Comparison of ENCODE assay signal across 13 mouse cellular contexts in genomic region chr7:66871520-66871919, GRCm38 (mm10). TPM values are rescaled to one million over a fixed set of nuclear protein-coding genes. Genes with fewer than 3 reads are reported as not detected.
DNase-seq lines count a peak whose midpoint lies in the region; ATAC-seq and TF ChIP-seq lines count a peak whose summit lies in the region.
"Had no signal": no experiment of that assay in that cellular context is flagged by ENCODE, and none has a peak within 500 bp of the region (broad histone marks: within the 10 kb centered on the region; RNA-seq: fewer than 3 reads in every experiment).

No protein-coding gene starts in this region.

- no peaks in the 10 kb centered on the region for H3K9me3 ChIP-seq in heart, embryonic 14.5 days (ENCODE audit: control insufficient read depth, low read length)
- 0 out of 2 replicates have a peak, but pooled peaks cover 2% of the 10 kb centered on the region for H3K9me3 ChIP-seq in heart, embryonic 11.5 days (replicated peaks; ENCODE audit: control insufficient read depth, low read length)
- no peaks in the 10 kb centered on the region for H3K9me3 ChIP-seq in lung, embryonic 14.5 days (ENCODE audit: low read depth, low read length)
- no peaks in the 10 kb centered on the region for H3K9me3 ChIP-seq in stomach, embryonic 15.5 days
- H3K9me3 ChIP-seq: liver, embryonic 15.5 days had no signal

- TF ChIP-seq CTCF in lung, embryonic 14.5 days (IDR thresholded peaks at IDR 0.05; ENCODE audit: low read depth), result no peak

- H3K27me3 ChIP-seq in heart, embryonic 14.5 days (ENCODE audit: control insufficient read depth, insufficient read depth, low read length), result no peaks in the 10 kb centered on the region
- H3K27me3 ChIP-seq in heart, embryonic 11.5 days (ENCODE audit: control insufficient read depth, insufficient read depth, low read length), result no peaks in the 10 kb centered on the region
- no peaks in the 10 kb centered on the region for H3K27me3 ChIP-seq in lung, embryonic 14.5 days (ENCODE audit: insufficient read depth, low read length)
- no peaks in the 10 kb centered on the region for H3K27me3 ChIP-seq in stomach, embryonic 15.5 days (replicated peaks)
- H3K27me3 ChIP-seq: liver, embryonic 15.5 days had no signal

- WGBS in heart, embryonic 14.5 days, result 55% methylated on average over 7 of the region's 7 CpGs
- 49% methylated on average over 7 of the region's 7 CpGs for WGBS in heart, embryonic 11.5 days (ENCODE audit: insufficient replicate concordance)
- WGBS in lung, embryonic 14.5 days, result 32% methylated on average over 7 of the region's 7 CpGs
- WGBS in stomach, embryonic 15.5 days, result 45% methylated on average over 7 of the region's 7 CpGs

- H3K4me3 ChIP-seq in heart, embryonic 14.5 days (ENCODE audit: control insufficient read depth in 1 of 2, insufficient read depth in 1 of 2, low read depth in 1 of 2, low read length in 2 of 2), result no peak overlapping the region
- no peak overlapping the region for H3K4me3 ChIP-seq in heart, embryonic 11.5 days (ENCODE audit: low read depth, low read length)
- no peak overlapping the region for H3K4me3 ChIP-seq in lung, embryonic 14.5 days (ENCODE audit: low read depth, low read length)
- no peak overlapping the region for H3K4me3 ChIP-seq in stomach, embryonic 15.5 days (replicated peaks)
- H3K4me3 ChIP-seq: liver, embryonic 15.5 days had no signal

- H3K27ac ChIP-seq in heart, embryonic 14.5 days (replicated peaks in 1 of 2; ENCODE audit: control insufficient read depth in 1 of 2, insufficient read depth in 1 of 2, low read depth in 2 of 2, low read length in 2 of 2), result peak overlapping the region; percentile 42 to 48; a peak in 3 of 4 replicates
- H3K27ac ChIP-seq in heart, embryonic 11.5 days (ENCODE audit: low read depth, low read length), result no peak overlapping the region
- peak overlapping the region; percentile 81 for H3K27ac ChIP-seq in lung, embryonic 14.5 days (ENCODE audit: low read depth)
- peak overlapping the region; percentile 82 for H3K27ac ChIP-seq in stomach, embryonic 15.5 days
- H3K27ac ChIP-seq: liver, embryonic 15.5 days had no signal

- no peak for ATAC-seq in heart, embryonic 14.5 days (ENCODE audit: insufficient number of reproducible peaks, insufficient read depth, low FRiP score, low read depth)
- no peak for ATAC-seq in heart, embryonic 11.5 days (replicated peaks; ENCODE audit: insufficient number of reproducible peaks, low FRiP score, low TSS enrichment)
- peak; percentile 81 for ATAC-seq in lung, embryonic 14.5 days (ENCODE audit: insufficient read depth)
- ATAC-seq in stomach, embryonic 15.5 days (ENCODE audit: insufficient read depth, low FRiP score, low read depth), result peak; percentile 23; the same call in 1 of the 2 replicates
- ATAC-seq: inflammation-experienced regulatory T-cells, adult 6 months had no signal

- no peaks in the 10 kb centered on the region for H3K36me3 ChIP-seq in heart, embryonic 14.5 days (ENCODE audit: control insufficient read depth, insufficient read depth, low read length)
- no peaks in the 10 kb centered on the region for H3K36me3 ChIP-seq in heart, embryonic 11.5 days (ENCODE audit: control insufficient read depth, insufficient read depth, low read length)
- no peaks in the 10 kb centered on the region for H3K36me3 ChIP-seq in lung, embryonic 14.5 days (ENCODE audit: insufficient read depth)
- no peaks in the 10 kb centered on the region for H3K36me3 ChIP-seq in stomach, embryonic 15.5 days
- H3K36me3 ChIP-seq: liver, embryonic 15.5 days had no signal

- H3K9ac ChIP-seq in heart, embryonic 14.5 days (ENCODE audit: low read length), result no peak overlapping the region
- no peak overlapping the region for H3K9ac ChIP-seq in heart, embryonic 11.5 days (ENCODE audit: low read depth, low read length)
- no peak overlapping the region for H3K9ac ChIP-seq in lung, embryonic 14.5 days
- H3K9ac ChIP-seq in stomach, embryonic 15.5 days, result no peak overlapping the region
- H3K9ac ChIP-seq: liver, embryonic 15.5 days had no signal

- peak; percentile 88 for DNase-seq in lung, embryonic 14.5 days
- DNase-seq in lung, postnatal 14 days, result no peak
- DNase-seq in heart, postnatal 4 days, result peak; percentile 30
- DNase-seq in spleen, postnatal 10 days (ENCODE audit: low spot score in 2 of 2), result no peak
- DNase-seq: midbrain, embryonic 14.5 days; retina, postnatal 1 day; spleen, adult 18-20 months had no signal

- H3K4me1 ChIP-seq in heart, embryonic 14.5 days (ENCODE audit: control insufficient read depth in 2 of 2, insufficient read depth in 2 of 2, low read length in 2 of 2), result peaks cover 18 to 33% of the 10 kb centered on the region in 2 experiments
- H3K4me1 ChIP-seq in heart, embryonic 11.5 days (ENCODE audit: control insufficient read depth, insufficient read depth, low read length), result peaks cover 22% of the 10 kb centered on the region
- peaks cover 28% of the 10 kb centered on the region for H3K4me1 ChIP-seq in lung, embryonic 14.5 days (ENCODE audit: insufficient read depth)
- H3K4me1 ChIP-seq in stomach, embryonic 15.5 days, result peaks cover 21% of the 10 kb centered on the region
- H3K4me1 ChIP-seq: liver, embryonic 15.5 days had no signal

- no peak overlapping the region for H3K4me2 ChIP-seq in heart, embryonic 14.5 days (ENCODE audit: low read length)
- no peak overlapping the region for H3K4me2 ChIP-seq in heart, embryonic 11.5 days
- H3K4me2 ChIP-seq in lung, embryonic 14.5 days, result no peak overlapping the region
- H3K4me2 ChIP-seq in stomach, embryonic 15.5 days, result no peak overlapping the region
- H3K4me2 ChIP-seq: liver, embryonic 15.5 days had no signal

RNA-seq across cellular contexts. Expression of gene Adamts17, which starts 32.0 kb away (rescaled TPM):
- 4.6 and 7.1 TPM in 2 replicates for polyA plus RNA-seq in heart, embryonic 14.5 days (2014; fragmentation: Nextera tagmentation; extraction: Ambion mirVana)
- 2.8 and 4.4 TPM in 2 replicates for polyA plus RNA-seq in heart, embryonic 11.5 days (2014; fragmentation: Nextera tagmentation; extraction: Ambion mirVana)
- polyA plus RNA-seq in lung, embryonic 14.5 days (2014; fragmentation: Nextera tagmentation; extraction: Ambion mirVana), result 10.5 and 11.6 TPM in 2 replicates
- 10 to 100 TPM; 14.4 to 18.2 TPM for total RNA-seq in heart, postnatal 4 days (2021)
- 5.2 and 5.6 TPM in 2 replicates for polyA plus RNA-seq in stomach, embryonic 15.5 days (2015; fragmentation: Nextera tagmentation; extraction: Ambion mirVana)
- total RNA-seq: granulocyte monocyte progenitor cell, adult 5-6 weeks had no signal

Comparison
In these comparisons a context has a peak if more than half of its experiments do, and no peak if none do; other contexts are left out.
1. DNase-seq: peak in lung, embryonic 14.5 days (single experiment) and heart, postnatal 4 days (single experiment); none in lung, postnatal 14 days (single experiment) and spleen, postnatal 10 days (0 of 2).
2. ATAC-seq: peak in lung, embryonic 14.5 days (single experiment) and stomach, embryonic 15.5 days (single experiment); none in heart, embryonic 14.5 days (single experiment) and heart, embryonic 11.5 days (single experiment).